Mouse (Mus musculus) CH12.LX (cell line): ENCODE data around the gene Tbx1.

Experiments used
- CTCF ChIP-seq, 2 experiments: IDR thresholded peaks in 1 of 2; conservative IDR thresholded peaks in 1 of 2; 2 replicates each; pipeline ENCODE4 v1.5.1; 2011 to 2012; ENCODE audit warnings: low read depth in 2 of 2, low read length in 2 of 2, improper control_type of control experiment in 1 of 2, inconsistent platforms in 1 of 2, mild to moderate bottlenecking in 1 of 2, moderate library complexity in 1 of 2
- E2F4 ChIP-seq: IDR thresholded peaks from 2 replicates; pipeline ENCODE4 v1.6.1; 2011; ENCODE audit warnings: low read depth, low read length, improper control_type of control experiment; ENCODE audit not compliant: insufficient replicate concordance
- EP300 ChIP-seq: IDR thresholded peaks from 2 replicates; pipeline ENCODE4 v1.6.1; 2011; ENCODE audit warnings: low read length, improper control_type of control experiment
- GABPA ChIP-seq: IDR thresholded peaks from 2 replicates; pipeline ENCODE4 v1.6.1; 2012; ENCODE audit warnings: low read depth, low read length, improper control_type of control experiment, inconsistent platforms; ENCODE audit not compliant: insufficient replicate concordance
- MAFK ChIP-seq: IDR thresholded peaks from 2 replicates; pipeline ENCODE4 v1.6.1; 2011; ENCODE audit warnings: low read length, improper control_type of control experiment; ENCODE audit not compliant: insufficient replicate concordance
- MAX ChIP-seq: IDR thresholded peaks from 2 replicates; pipeline ENCODE4 v1.6.1; 2011; ENCODE audit warnings: low read length, improper control_type of control experiment
- MYC ChIP-seq: IDR thresholded peaks from 2 replicates; pipeline ENCODE4 v1.6.1; 2011; ENCODE audit warnings: low read depth, mild to moderate bottlenecking, improper control_type of control experiment, low read length
- POLR2A ChIP-seq: IDR thresholded peaks from 2 replicates; pipeline ENCODE4 v1.6.1; 2011; ENCODE audit warnings: low read depth, mild to moderate bottlenecking, improper control_type of control experiment, low read length
- POLR2AphosphoS2 ChIP-seq: IDR thresholded peaks from 2 replicates; pipeline ENCODE4 v1.6.1; 2011; ENCODE audit warnings: low read depth, low read length, improper control_type of control experiment
- SIN3A ChIP-seq: IDR thresholded peaks from 2 replicates; pipeline ENCODE4 v1.6.1; 2012; ENCODE audit warnings: low read length, improper control_type of control experiment, inconsistent platforms
- TBP ChIP-seq: conservative IDR thresholded peaks from 2 replicates; pipeline ENCODE4 v1.6.1; 2011; ENCODE audit warnings: low read depth, low read length, improper control_type of control experiment
- USF2 ChIP-seq: conservative IDR thresholded peaks from 2 replicates; pipeline ENCODE4 v1.6.1; 2011; ENCODE audit warnings: low read depth, low read length, improper control_type of control experiment

GRCm38 (mm10) chr16:18636804-18637203 lies 46.3 kb upstream of the Tbx1 start:
- no peak for TF ChIP-seq CTCF (conservative IDR thresholded peaks at IDR 0.05 in 1 of 2, IDR thresholded peaks at IDR 0.05 in 1 of 2; ENCODE audit: low read depth in 2 of 2, low read length in 2 of 2)
- no peak for TF ChIP-seq POLR2A
- no peak for TF ChIP-seq MYC
- no peak for TF ChIP-seq MAFK
- TF ChIP-seq E2F4, result no peak
- no peak for TF ChIP-seq GABPA
- TF ChIP-seq TBP, result no peak
- TF ChIP-seq MAX, result no peak
- TF ChIP-seq EP300, result no peak
- TF ChIP-seq USF2, result no peak
- TF ChIP-seq SIN3A, result no peak
- TF ChIP-seq POLR2AphosphoS2, result no peak
